ENCODE assay signal across 9 mouse cellular contexts in the genomic region with DNA sequence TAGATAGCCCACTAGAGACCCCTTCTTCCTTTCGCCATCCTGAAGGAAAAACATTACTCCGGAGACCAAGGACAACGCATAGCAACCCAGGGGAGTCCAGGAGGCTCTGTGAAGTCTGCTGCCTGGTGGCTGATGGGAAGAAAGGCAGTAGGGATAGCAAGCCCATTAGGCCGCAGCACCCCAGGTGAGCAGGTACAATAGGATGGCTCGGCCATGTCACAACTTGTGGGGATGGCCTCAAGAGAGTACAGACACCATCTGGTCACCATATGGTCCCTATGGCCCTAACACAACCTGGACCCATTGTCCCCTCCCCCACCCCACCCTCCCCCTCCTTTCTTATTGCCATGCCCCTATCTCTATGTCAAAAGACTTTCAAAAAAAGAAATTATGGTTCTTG. TPM values are rescaled to one million over a fixed set of nuclear protein-coding genes. Genes with fewer than 3 reads are reported as not detected.
DNase-seq lines count a peak whose midpoint lies in the region; ATAC-seq lines count a peak whose summit lies in the region.
"Had no signal": no experiment of that assay in that cellular context is flagged by ENCODE, and none has a peak within 500 bp of the region (broad histone marks: within the 10 kb centered on the region; RNA-seq: fewer than 3 reads in every experiment).

No protein-coding gene starts in this region.

- no peak for DNase-seq in heart, adult 18-20 months
- DNase-seq in cerebellum, adult 11-12 months: peak; percentile 88
- no peak for DNase-seq in forebrain, embryonic 14.5 days (ENCODE audit: low spot score)
- no peak for DNase-seq in liver, embryonic 13.5 days
- no peak for DNase-seq in right cerebral cortex, adult 2 months (ENCODE audit: low spot score in 2 of 2)
- DNase-seq in yolk sac, embryonic 10.5 days (ENCODE audit: low spot score): no peak
- no peak for DNase-seq in thymus, postnatal 36 days

- H3K9me3 ChIP-seq in heart, embryonic 13.5 days: no peaks in the 10 kb centered on the region
- no peaks in the 10 kb centered on the region for H3K9me3 ChIP-seq in forebrain, embryonic 14.5 days (replicated peaks; ENCODE audit: control insufficient read depth, low read length)
- no peaks in the 10 kb centered on the region for H3K9me3 ChIP-seq in liver, embryonic 13.5 days (replicated peaks)

- no peak overlapping the region for H3K27ac ChIP-seq in heart, embryonic 13.5 days (replicated peaks)
- peak overlapping the region; percentile 62 for H3K27ac ChIP-seq in forebrain, embryonic 14.5 days (ENCODE audit: low read depth, low read length)
- H3K27ac ChIP-seq in liver, embryonic 13.5 days: 0 out of 2 replicates have a peak overlapping the region, but pooled peaks have one; percentile 70

- peaks cover 51% of the 10 kb centered on the region for H3K36me3 ChIP-seq in heart, embryonic 13.5 days
- peaks cover 41% of the 10 kb centered on the region for H3K36me3 ChIP-seq in forebrain, embryonic 14.5 days (ENCODE audit: control insufficient read depth, insufficient read depth, low read length)
- H3K36me3 ChIP-seq in liver, embryonic 13.5 days: peaks cover 55% of the 10 kb centered on the region

- WGBS in heart, embryonic 13.5 days: 69% methylated on average over 5 of the region's 5 CpGs
- WGBS in forebrain, embryonic 14.5 days: 85% methylated on average over 5 of the region's 5 CpGs
- 92% methylated on average over 5 of the region's 5 CpGs for WGBS in liver, embryonic 13.5 days (ENCODE audit: insufficient replicate concordance)

- no peak overlapping the region for H3K4me3 ChIP-seq in heart, embryonic 13.5 days
- H3K4me3 ChIP-seq in forebrain, embryonic 14.5 days (ENCODE audit: low read depth, low read length): no peak overlapping the region
- H3K4me3 ChIP-seq in liver, embryonic 13.5 days (replicated peaks): no peak overlapping the region

- no peak overlapping the region for H3K4me2 ChIP-seq in heart, embryonic 13.5 days
- peak overlapping the region; percentile 14; the same call in 1 of the 2 replicates for H3K4me2 ChIP-seq in forebrain, embryonic 14.5 days (ENCODE audit: low read length)
- H3K4me2 ChIP-seq in liver, embryonic 13.5 days: peak overlapping the region; percentile 26; the same call in 1 of the 2 replicates

- H3K27me3 ChIP-seq in heart, embryonic 13.5 days (replicated peaks): no peaks in the 10 kb centered on the region
- H3K27me3 ChIP-seq in forebrain, embryonic 14.5 days (replicated peaks; ENCODE audit: control insufficient read depth, insufficient read depth, low read length): no peaks in the 10 kb centered on the region
- H3K27me3 ChIP-seq in liver, embryonic 13.5 days: no peaks in the 10 kb centered on the region
- H3K27me3 ChIP-seq: CH12.LX had no signal

- ATAC-seq in heart, embryonic 13.5 days (ENCODE audit: extremely low read depth, insufficient number of reproducible peaks, low FRiP score, low TSS enrichment): no peak
- no peak for ATAC-seq in forebrain, embryonic 14.5 days
- no peak for ATAC-seq in liver, embryonic 13.5 days (ENCODE audit: low read depth)

- H3K4me1 ChIP-seq in heart, embryonic 13.5 days: peaks cover 44% of the 10 kb centered on the region
- H3K4me1 ChIP-seq in forebrain, embryonic 14.5 days (ENCODE audit: control insufficient read depth, insufficient read depth, low read length): peaks cover 24% of the 10 kb centered on the region
- H3K4me1 ChIP-seq in liver, embryonic 13.5 days (replicated peaks): peaks cover 46% of the 10 kb centered on the region

- peak overlapping the region; percentile 25; the same call in 1 of the 2 replicates for H3K9ac ChIP-seq in heart, embryonic 13.5 days
- no peak overlapping the region for H3K9ac ChIP-seq in forebrain, embryonic 14.5 days (ENCODE audit: low read length)
- H3K9ac ChIP-seq in liver, embryonic 13.5 days: no peak overlapping the region

RNA-seq across cellular contexts. Expression of a gene that starts 4.9 kb away (rescaled TPM):
- polyA plus RNA-seq in heart, embryonic 13.5 days (2015; fragmentation: Nextera tagmentation; extraction: Ambion mirVana): 17.9 and 20.4 TPM in 2 replicates
- 10 to 100 TPM; 12.3 to 19.0 TPM for total RNA-seq in heart, adult 18-20 months (2021)
- polyA plus RNA-seq in forebrain, embryonic 14.5 days (2014; fragmentation: Nextera tagmentation; extraction: Ambion mirVana): 11.1 and 11.7 TPM in 2 replicates
- 27.8 and 29.2 TPM in 2 replicates for polyA plus RNA-seq in liver, embryonic 13.5 days (2015; fragmentation: Nextera tagmentation; extraction: Ambion mirVana)

RNA-seq across cellular contexts. Expression of a gene that starts 8.6 kb away (rescaled TPM):
- 0.06 and 0.13 TPM in 2 replicates for polyA plus RNA-seq in heart, embryonic 13.5 days (2015; fragmentation: Nextera tagmentation; extraction: Ambion mirVana)
- total RNA-seq in heart, adult 18-20 months (2021): not detected
- 0.05 and 0.22 TPM in 2 replicates for polyA plus RNA-seq in forebrain, embryonic 14.5 days (2014; fragmentation: Nextera tagmentation; extraction: Ambion mirVana)
- polyA plus RNA-seq in liver, embryonic 13.5 days (2015; fragmentation: Nextera tagmentation; extraction: Ambion mirVana): 0.27 and 0.39 TPM in 2 replicates

RNA-seq across cellular contexts. Expression of a gene that starts 11.9 kb away (rescaled TPM):
- 229 and 256 TPM in 2 replicates for polyA plus RNA-seq in heart, embryonic 13.5 days (2015; fragmentation: Nextera tagmentation; extraction: Ambion mirVana)
- 100 to 1,000 TPM; 109 TPM for total RNA-seq in heart, adult 18-20 months (2021)
- polyA plus RNA-seq in forebrain, embryonic 14.5 days (2014; fragmentation: Nextera tagmentation; extraction: Ambion mirVana): 279 and 286 TPM in 2 replicates
- polyA plus RNA-seq in liver, embryonic 13.5 days (2015; fragmentation: Nextera tagmentation; extraction: Ambion mirVana): 204 and 210 TPM in 2 replicates

RNA-seq across cellular contexts. Expression of a gene that starts 12.0 kb away (rescaled TPM):
- polyA plus RNA-seq in heart, embryonic 13.5 days (2015; fragmentation: Nextera tagmentation; extraction: Ambion mirVana): 36.6 and 37.4 TPM in 2 replicates
- total RNA-seq in heart, adult 18-20 months (2021): 10 to 100 TPM; 19.5 to 23.2 TPM
- polyA plus RNA-seq in forebrain, embryonic 14.5 days (2014; fragmentation: Nextera tagmentation; extraction: Ambion mirVana): 34.6 and 35.8 TPM in 2 replicates
- polyA plus RNA-seq in liver, embryonic 13.5 days (2015; fragmentation: Nextera tagmentation; extraction: Ambion mirVana): 55.4 and 66.0 TPM in 2 replicates

RNA-seq across cellular contexts. Expression of a gene that starts 33.8 kb away (rescaled TPM):
- polyA plus RNA-seq in heart, embryonic 13.5 days (2015; fragmentation: Nextera tagmentation; extraction: Ambion mirVana): not detected in 2 replicates
- total RNA-seq in heart, adult 18-20 months (2021): not detected
- polyA plus RNA-seq in forebrain, embryonic 14.5 days (2014; fragmentation: Nextera tagmentation; extraction: Ambion mirVana): not detected in 2 replicates
- polyA plus RNA-seq in liver, embryonic 13.5 days (2015; fragmentation: Nextera tagmentation; extraction: Ambion mirVana): not detected in 2 replicates
